Mouse (Mus musculus): ENCODE measurements around the gene Adam19.

- no peak for TF ChIP-seq CTCF (IDR thresholded peaks at IDR 0.05; ENCODE audit: control insufficient read depth, insufficient read depth, insufficient read length)
- no peak for TF ChIP-seq USF1 (IDR thresholded peaks at IDR 0.05; ENCODE audit: low read depth)
- no peak for TF ChIP-seq FOSL1 (IDR thresholded peaks at IDR 0.05; ENCODE audit: insufficient read depth, low read length, poor library complexity, severe bottlenecking)
- TF ChIP-seq MYOG (IDR thresholded peaks at IDR 0.05; ENCODE audit: control insufficient read depth, extremely low read depth, insufficient read length): no peak
- TF ChIP-seq MYOD1 (IDR thresholded peaks at IDR 0.05; ENCODE audit: control insufficient read depth, insufficient read length, low read depth): no peak
- no peak for TF ChIP-seq MAX (IDR thresholded peaks at IDR 0.05)
- TF ChIP-seq CEBPB (IDR thresholded peaks at IDR 0.05; ENCODE audit: low read depth): no peak
Observed at GRCm38 (mm10) chr11:46115411-46116173, 59.8 kb downstream of the Adam19 start.

All from C2C12 (cell line).